Mouse (Mus musculus): ENCODE results near the gene Alg14. TPM values are rescaled to one million over a fixed set of nuclear protein-coding genes. Genes with fewer than 3 reads are reported as not detected.

The Alg14 gene
- total and polyA plus RNA-seq, 3 experiments: 6.0 to 10.2 (median 6.3) TPM

- Histone ChIP-seq H3K27me3 (replicated peaks) (no peaks in the 10 kb centered on the region), H3K79me2 (replicated peaks; ENCODE audit: control insufficient read depth, extremely low read depth, insufficient read depth, poor library complexity, severe bottlenecking) (no peaks in the 10 kb centered on the region), H3K27ac (ENCODE audit: insufficient read depth, low read depth) (no peak overlapping the region), H3K4me1 (ENCODE audit: control insufficient read depth in 1 of 2, insufficient read depth in 2 of 2) (no peaks in the 10 kb centered on the region), H3K36me3 (replicated peaks in 1 of 2; ENCODE audit: control insufficient read depth in 1 of 2, insufficient read depth in 1 of 2, low read length in 1 of 2) (no peaks in the 10 kb centered on the region), H3K9ac (ENCODE audit: insufficient read depth, low read depth) (no peak overlapping the region), H3K9me3 (replicated peaks; ENCODE audit: low read length) (peaks cover 10% of the 10 kb centered on the region), H3K4me2 (ENCODE audit: insufficient read depth, low read depth, poor library complexity, severe bottlenecking) (no peak overlapping the region), H3K4me3 (replicated peaks in 1 of 3; ENCODE audit: low read depth in 2 of 3, low read length in 2 of 3, poor library complexity in 1 of 3) (no peak overlapping the region)
- dilution Hi-C loops (cut with MboI; ENCODE audit: extremely low pct_ligation_motif_present, extremely low pct_unique_long_range_greater_than_20kb, low sequenced_read_pairs): no loop called here
- DNase-seq (ENCODE audit: extremely low read depth): no peak
- in situ Hi-C loops (cut with MboI; ENCODE audit: low pct_ligation_motif_present, low pct_unique_long_range_greater_than_20kb, low sequenced_read_pairs): no loop called here
- TF ChIP-seq PAX5 (IDR thresholded peaks at IDR 0.05; ENCODE audit: low read length): no peak
- TF ChIP-seq POLR2A (IDR thresholded peaks at IDR 0.05; ENCODE audit: low read depth, low read length): no peak
- no peak for TF ChIP-seq ZC3H11A (IDR thresholded peaks at IDR 0.05; ENCODE audit: low read depth, low read length)
Observed at GRCm38 (mm10) chr3:121263205-121263548, 28.4 kb upstream of the Alg14 start.

GRCm38 (mm10) chr3:121264242-121264641, 27.3 kb upstream of the Alg14 start:
- dilution Hi-C loops (cut with MboI; ENCODE audit: extremely low pct_ligation_motif_present, extremely low pct_unique_long_range_greater_than_20kb, low sequenced_read_pairs): no loop called here
- no peak for DNase-seq (ENCODE audit: extremely low read depth)
- H3K4me2 ChIP-seq (ENCODE audit: insufficient read depth, low read depth, poor library complexity, severe bottlenecking): no peak overlapping the region

GRCm38 (mm10) chr3:121267283-121267682, 24.3 kb upstream of the Alg14 start:
- peaks cover 10% of the 10 kb centered on the region for H3K9me3 ChIP-seq (replicated peaks; ENCODE audit: low read length)
- H3K4me2 ChIP-seq (ENCODE audit: insufficient read depth, low read depth, poor library complexity, severe bottlenecking): no peak overlapping the region
- no peaks in the 10 kb centered on the region for H3K79me2 ChIP-seq (replicated peaks; ENCODE audit: control insufficient read depth, extremely low read depth, insufficient read depth, poor library complexity, severe bottlenecking)
- dilution Hi-C loops (cut with MboI; ENCODE audit: extremely low pct_ligation_motif_present, extremely low pct_unique_long_range_greater_than_20kb, low sequenced_read_pairs) (no loop called here), in situ Hi-C loops (cut with MboI; ENCODE audit: low pct_ligation_motif_present, low pct_unique_long_range_greater_than_20kb, low sequenced_read_pairs) (no loop called here)
- TF ChIP-seq MAX (IDR thresholded peaks at IDR 0.05; ENCODE audit: low read length): no peak
- TF ChIP-seq EP300 (IDR thresholded peaks at IDR 0.05; ENCODE audit: low read length): no peak
- TF ChIP-seq GABPA (IDR thresholded peaks at IDR 0.05; ENCODE audit: insufficient replicate concordance, low read depth, low read length): no peak
- TF ChIP-seq NRF1 (IDR thresholded peaks at IDR 0.05; ENCODE audit: low read depth, low read length): no peak
- no peak for TF ChIP-seq ZNF384 (IDR thresholded peaks at IDR 0.05; ENCODE audit: low read depth, low read length)
- no peak for DNase-seq (ENCODE audit: extremely low read depth)
- H3K4me1 ChIP-seq (ENCODE audit: control insufficient read depth in 1 of 2, insufficient read depth in 2 of 2): no peaks in the 10 kb centered on the region
- H3K4me3 ChIP-seq (replicated peaks in 1 of 3; ENCODE audit: low read depth in 2 of 3, low read length in 2 of 3, poor library complexity in 1 of 3): no peak overlapping the region
- no peaks in the 10 kb centered on the region for H3K27me3 ChIP-seq (replicated peaks)
- H3K27ac ChIP-seq (ENCODE audit: insufficient read depth, low read depth): no peak overlapping the region
- H3K9ac ChIP-seq (ENCODE audit: insufficient read depth, low read depth): no peak overlapping the region
- no peaks in the 10 kb centered on the region for H3K36me3 ChIP-seq (replicated peaks in 1 of 2; ENCODE audit: control insufficient read depth in 1 of 2, insufficient read depth in 1 of 2, low read length in 1 of 2)

More at GRCm38 (mm10) chr3:121264242-121264641, 27.3 kb upstream of the Alg14 start:
- Histone ChIP-seq H3K9ac (ENCODE audit: insufficient read depth, low read depth) (no peak overlapping the region), H3K4me3 (replicated peaks in 1 of 3; ENCODE audit: low read depth in 2 of 3, low read length in 2 of 3, poor library complexity in 1 of 3) (no peak overlapping the region), H3K27ac (ENCODE audit: insufficient read depth, low read depth) (no peak overlapping the region), H3K79me2 (replicated peaks; ENCODE audit: control insufficient read depth, extremely low read depth, insufficient read depth, poor library complexity, severe bottlenecking) (no peaks in the 10 kb centered on the region), H3K4me1 (ENCODE audit: control insufficient read depth in 1 of 2, insufficient read depth in 2 of 2) (no peaks in the 10 kb centered on the region), H3K9me3 (replicated peaks; ENCODE audit: low read length) (peaks cover 10% of the 10 kb centered on the region), H3K27me3 (replicated peaks) (no peaks in the 10 kb centered on the region), H3K36me3 (replicated peaks in 1 of 2; ENCODE audit: control insufficient read depth in 1 of 2, insufficient read depth in 1 of 2, low read length in 1 of 2) (no peaks in the 10 kb centered on the region)
- no peak for TF ChIP-seq JUND (conservative IDR thresholded peaks at IDR 0.05; ENCODE audit: low read depth, low read length)
- in situ Hi-C loops (cut with MboI; ENCODE audit: low pct_ligation_motif_present, low pct_unique_long_range_greater_than_20kb, low sequenced_read_pairs): no loop called here
